Mouse (Mus musculus) hindlimb bud, embryonic 11.5 days (tissue): ENCODE measurements at regions not wholly inside any gene's neighbourhood (a gene's known extent, or its start where the extent isn't known, plus 50 kb on each side); places are given as distances from the start of the nearest gene placed in this dataset.

Experiments
- DNase-seq: peaks from one replicate; pipeline ENCODE4 v3.0.0-alpha.2; 2012; ENCODE audit warnings: low read depth, low spot score; ENCODE audit errors: extremely low spot score

DNA sequence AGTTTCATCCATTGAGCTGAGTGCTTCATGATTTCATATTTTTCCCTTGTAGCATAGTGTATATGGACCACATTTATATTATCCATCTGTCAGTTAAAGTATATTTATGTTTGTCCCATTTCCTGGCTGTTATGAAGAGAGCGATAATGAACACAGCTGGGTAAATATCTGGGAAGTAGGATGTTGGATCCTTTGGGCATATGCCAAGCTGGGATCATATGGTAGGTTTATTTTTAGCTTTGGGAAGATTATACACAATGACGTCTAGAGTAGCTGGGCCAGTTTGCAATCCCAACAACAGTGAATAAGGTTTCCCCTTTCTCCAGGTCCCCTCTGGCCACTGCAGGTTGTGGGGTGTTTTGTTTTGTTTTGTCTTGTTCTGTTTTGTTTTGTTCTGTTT, 164.5 kb downstream of the Gm765 start:
- no peak for DNase-seq

DNA sequence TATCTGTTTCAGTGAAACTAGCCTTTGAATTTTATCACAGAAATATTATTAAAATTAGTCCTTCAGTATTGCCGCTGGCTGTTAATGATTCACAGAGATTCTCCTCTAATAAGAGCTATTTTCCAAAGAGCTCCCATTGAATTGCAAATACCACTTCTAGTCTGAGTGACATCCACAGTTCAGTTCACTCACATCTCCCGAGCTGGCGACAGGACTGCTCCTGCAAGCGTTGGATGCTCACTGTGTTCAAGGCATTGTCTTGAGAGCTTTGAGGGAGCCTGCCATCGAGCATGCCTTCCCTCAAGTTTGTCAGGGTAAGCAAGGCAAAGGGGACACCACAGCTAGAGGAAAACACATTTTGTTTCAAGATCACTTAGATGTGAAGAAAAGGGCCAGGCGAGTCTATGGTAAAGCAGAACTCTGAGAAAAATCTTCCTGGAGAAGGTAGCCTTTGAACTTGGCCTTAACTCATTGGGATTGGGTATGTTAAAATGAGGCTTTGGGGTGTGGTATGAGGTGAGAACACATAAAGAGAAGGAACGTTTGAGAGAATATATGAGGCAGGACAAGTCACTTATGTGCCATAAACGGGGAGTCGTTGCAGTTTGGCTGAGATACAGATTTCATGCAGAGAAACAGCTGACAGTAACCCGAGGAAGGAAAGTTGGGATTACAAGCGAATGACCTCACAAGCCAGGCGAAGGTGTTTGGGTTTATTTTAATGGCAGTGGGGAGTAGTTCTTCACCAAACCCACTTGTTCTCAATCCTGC, 193.3 kb downstream of the Gm765 start:
- DNase-seq: no peak

- DNase-seq: no peak
Measured at GRCm38 (mm10) chr6:98147855-98148254, 194.7 kb downstream of the Gm765 start.

DNA sequence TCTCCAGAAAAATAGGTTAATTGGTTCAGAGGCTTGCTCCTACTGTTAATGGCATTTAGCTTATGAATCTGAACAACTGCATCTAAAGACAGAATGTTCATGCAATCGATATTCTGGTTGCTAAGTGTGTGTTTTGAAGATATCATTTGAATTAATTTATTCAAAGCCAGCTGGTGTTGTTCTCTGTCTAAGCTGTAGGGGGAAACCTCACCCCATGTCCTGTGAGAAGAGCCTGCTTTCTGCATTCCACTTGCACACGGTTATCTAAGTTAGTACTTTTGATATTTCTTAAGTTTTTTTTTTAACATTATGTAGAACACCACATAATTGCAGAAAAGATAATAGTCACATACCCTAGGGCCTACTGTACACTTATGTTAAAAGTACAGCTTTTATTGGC, 209.6 kb downstream of the Gm765 start:
- no peak for DNase-seq

GRCm38 (mm10) chr6:98125434-98125833, 217.1 kb downstream of the Gm765 start:
- DNase-seq: no peak

- DNase-seq: no peak
Measured at GRCm38 (mm10) chr6:98118355-98119150, 224.0 kb downstream of the Gm765 start.

DNA sequence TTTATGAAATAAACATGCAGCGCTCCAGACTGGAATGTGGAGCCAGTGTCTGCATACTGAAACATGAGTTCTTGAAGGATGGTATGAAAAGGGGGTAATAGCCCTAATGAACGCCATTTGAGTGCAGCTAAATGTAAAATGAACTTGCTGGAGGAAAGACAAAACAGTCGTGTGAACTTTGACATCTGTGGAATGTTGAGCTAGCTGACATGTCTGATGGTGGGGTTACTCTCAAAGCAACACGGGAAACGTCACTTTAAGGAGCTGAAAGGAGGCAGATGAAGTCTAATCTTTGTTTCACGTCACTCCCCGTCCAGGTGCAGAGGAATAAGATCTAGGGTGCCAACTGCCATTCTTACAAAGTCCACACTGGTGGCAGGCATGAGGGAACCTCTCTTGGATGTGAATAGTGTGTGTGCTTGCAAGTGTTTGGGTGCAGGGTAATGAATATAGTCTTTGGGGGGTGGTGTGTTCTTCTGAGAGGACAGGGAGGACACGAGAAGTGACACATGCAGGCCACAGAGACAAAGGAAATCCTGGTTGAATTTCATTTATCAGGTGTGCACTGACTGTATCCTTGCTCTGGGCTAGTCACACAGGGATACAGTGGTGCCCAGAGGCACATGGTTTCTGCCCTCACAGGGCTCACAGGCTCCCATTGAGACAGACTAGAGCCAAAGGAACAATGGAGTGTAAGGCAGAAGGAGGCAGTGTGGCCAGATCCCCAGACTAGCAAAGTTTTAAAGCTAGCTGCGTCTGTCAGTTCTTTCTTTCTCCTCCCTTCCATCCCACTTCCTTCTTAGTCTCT, 228.0 kb downstream of the Gm765 start:
- no peak for DNase-seq

DNA sequence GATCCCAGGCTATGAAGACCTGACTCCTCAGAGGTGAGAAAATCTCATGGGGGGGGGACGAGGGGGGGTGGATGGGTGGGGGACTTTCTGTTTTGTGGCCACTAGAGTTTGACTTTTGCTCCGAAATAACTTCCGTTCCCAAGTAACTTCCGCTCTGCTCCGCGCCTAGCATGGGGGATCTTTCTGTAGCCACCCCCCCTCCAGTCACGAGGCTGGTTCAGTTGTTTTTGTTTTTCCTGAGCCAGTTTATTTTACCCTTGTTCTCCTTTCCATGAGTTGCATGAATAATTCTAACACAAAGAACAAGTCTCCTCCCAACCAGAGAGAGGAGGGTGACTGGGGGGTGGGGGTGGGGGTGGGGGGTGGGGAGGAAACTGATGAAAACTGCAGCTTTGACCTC, 228.8 kb downstream of the Gm765 start:
- no peak for DNase-seq

DNA sequence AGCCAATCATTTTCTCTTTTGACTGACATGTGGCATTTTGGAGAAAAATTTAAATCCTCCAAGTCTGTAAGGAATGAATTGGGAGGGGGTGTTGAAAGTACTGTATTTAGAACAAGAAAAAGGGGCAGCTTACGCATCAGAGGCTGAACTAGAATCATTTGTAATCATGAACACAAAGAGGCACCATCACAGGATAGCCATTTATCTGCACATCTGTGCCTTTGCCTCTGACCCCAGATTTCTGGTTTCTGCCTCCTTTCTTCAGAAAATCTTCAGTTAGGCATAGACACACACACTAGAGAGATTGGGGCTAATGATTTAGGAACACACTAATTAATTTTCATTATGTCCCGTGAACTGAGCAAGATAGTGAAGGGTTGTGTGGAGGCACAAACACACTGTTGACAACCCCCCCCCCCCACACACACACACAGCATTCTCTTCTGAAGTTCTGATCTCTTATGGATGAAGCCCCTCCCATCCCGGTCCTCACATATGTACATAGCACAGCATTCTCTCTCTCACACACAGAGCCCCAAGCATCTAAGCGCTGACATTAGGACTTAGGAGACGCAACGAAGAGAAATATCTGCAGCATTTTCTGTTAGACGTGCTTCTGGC, 229.9 kb downstream of the Gm765 start:
- no peak for DNase-seq

- no peak for DNase-seq
Measured at GRCm38 (mm10) chr6:98107123-98107522, 235.4 kb downstream of the Gm765 start.

DNA sequence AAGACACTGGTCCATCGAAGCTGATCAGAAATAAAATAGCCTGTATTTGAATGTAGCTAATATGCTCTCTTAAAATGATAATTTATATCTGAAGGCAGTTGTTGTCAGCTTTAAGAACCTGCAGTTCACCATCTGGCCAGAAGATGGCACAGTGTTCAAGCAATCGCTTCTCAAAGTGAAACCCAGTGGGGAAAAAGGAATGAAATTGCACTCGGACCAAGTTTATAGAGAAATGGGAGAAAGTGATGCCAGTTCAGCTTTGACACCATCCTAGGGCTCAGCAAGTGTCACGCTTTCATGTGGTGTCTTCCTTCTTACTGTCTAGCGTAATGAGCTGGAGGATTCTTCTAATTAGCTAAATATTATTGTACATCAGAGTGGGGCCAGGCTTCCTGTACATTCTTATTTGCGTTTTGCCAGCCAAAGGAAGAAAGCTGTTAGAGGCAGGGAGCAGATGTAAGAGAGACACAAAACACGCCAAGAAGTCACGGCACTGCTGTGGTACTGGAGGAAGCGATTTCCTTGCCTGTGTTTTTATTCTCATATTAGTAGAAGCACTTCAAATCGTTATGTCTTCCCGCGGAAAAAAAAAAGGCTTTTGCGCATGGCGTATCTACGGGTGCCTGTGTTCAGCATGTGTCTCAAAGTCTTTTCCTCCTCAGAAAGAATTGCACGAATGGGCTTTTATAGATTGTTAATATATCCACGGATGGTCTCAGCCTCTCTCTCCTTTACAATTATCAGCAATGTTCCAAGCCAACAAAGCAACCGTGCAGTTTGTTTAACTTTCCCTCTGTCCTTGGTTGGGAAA, 237.1 kb downstream of the Gm765 start:
- peak; percentile 82 for DNase-seq

GRCm38 (mm10) chr6:98104432-98104831, 238.1 kb downstream of the Gm765 start:
- no peak for DNase-seq

DNA sequence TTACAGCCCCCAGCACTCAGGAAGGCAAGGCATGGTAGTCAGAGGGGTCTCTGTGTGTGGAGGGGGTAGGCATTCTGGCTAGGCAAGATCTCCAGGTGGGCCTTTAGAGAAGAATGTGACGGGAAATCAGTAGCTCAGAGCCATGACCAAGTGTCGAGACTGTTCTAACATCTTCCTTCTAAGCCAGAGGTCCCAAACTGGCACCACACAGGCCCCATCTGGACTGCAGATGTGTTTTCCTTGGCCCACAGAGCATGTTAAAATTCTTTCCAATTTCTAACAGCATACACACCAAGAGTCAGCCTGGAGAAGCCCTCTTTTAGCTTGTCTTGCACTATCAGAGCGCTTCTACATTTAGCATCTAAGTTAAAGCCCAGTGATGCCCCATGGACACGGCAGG, 241.5 kb downstream of the Gm765 start:
- no peak for DNase-seq

DNA sequence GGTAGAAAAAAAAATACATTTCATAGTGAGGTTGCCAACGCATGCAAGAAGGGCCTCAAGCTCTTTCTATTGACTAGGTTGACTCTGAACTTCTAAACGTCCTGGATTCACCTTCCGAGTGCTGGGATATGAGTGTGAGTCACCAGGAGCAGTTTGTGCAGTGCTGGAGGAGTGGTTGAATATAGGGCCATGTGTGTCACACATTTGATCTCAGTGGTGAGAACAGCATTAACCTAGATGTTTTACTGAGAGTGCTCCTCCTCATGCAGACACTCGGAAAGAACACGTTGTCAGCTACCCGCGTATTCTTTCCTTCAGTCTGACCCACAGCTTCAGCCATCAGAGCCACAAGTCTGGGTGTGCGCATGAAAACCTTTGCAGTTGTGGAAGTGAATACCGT, 243.4 kb downstream of the Gm765 start:
- no peak for DNase-seq

GRCm38 (mm10) chr6:98095243-98095642, 247.3 kb downstream of the Gm765 start:
- DNase-seq: no peak

- no peak for DNase-seq
Measured at GRCm38 (mm10) chr6:98089185-98089584, 253.4 kb downstream of the Gm765 start.

DNA sequence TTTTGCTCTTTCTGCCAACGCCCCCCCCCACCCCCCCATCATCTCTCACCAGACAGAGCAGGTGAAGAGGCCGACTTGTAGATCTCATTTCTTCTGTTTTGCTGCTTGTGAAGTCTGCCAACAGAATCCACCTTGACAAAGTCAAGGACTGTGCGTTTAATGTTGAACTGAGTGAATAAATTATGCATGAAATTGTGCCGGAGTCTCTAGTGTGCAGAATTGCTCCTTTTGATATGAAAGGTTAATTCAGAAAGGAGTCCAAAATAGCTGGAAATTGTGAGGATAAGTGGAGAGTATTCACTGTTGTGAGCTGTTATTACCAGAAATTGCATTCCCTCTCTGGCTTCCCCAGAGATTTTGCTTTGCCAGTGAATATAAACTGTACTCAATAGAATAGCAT, 262.5 kb downstream of the Gm765 start:
- DNase-seq: no peak
